Mouse (Mus musculus) mesoderm, embryonic 11.5 days (tissue): ENCODE measurements at regions not wholly inside any gene's neighbourhood (a gene's known extent, or its start where the extent isn't known, plus 50 kb on each side); places are given as distances from the start of the nearest gene placed in this dataset.

Experiments
- DNase-seq: peaks from one replicate; pipeline ENCODE4 v3.0.0-alpha.2; 2012; ENCODE audit warnings: low read depth, low spot score

DNA sequence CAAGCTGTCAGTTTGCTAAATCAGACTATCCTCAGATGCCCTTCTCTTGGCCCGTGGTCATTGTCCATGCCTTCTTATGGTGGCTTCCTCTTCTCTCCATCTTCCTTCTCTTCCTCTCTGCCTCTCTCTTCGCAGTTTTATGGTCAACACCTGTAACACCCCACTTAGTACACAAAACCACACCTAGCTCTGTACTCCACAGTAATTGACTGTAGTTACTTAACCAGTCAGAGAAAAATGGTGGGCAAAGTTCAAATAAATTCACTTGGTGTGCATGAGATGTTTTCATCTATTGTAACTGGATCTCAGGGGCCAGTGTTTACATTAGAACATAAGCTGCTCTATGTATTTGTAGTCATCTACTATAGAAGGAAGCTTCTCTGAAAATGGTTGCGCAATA is 807.8 kb upstream of the Cadm2 start:
- DNase-seq, result no peak

DNA sequence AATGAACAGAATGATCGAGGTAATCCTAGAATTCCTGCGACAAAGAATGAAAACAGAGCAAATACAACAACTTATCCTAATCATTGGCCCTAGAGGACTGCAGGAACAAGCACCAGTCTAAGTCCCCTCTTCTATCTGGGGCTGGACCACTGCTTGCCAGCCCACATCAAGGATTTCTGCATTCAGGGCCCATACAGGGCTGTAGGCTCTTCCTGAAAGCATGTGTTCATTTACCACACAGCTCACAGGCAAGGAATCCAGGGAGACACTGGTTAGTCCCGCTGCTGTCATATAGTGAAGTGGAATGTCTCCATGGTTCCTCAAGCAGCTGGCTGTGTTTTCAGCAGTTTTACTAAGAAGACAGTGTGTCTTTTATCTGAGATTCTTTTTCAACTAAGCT is 806.8 kb upstream of the Cadm2 start:
- DNase-seq, result no peak

DNA sequence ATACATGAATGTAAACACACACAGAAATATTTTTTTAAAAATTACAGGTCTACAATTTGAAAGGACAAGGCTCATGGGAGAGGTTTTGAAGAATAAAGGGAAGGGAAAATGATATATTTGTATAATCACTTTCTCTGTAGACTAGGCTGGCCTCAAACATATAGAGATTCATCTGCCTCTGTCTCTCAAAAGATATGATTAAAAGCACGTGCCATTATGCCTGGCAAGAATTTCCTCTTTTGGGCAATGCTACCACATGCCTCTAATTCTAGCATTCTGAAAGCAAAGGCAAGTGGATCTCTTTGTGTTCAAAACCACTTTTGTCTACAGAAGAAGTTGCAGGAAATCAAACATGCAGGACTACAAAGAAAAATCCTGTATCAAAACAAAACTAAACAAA is 804.6 kb upstream of the Cadm2 start:
- DNase-seq, result no peak

DNA sequence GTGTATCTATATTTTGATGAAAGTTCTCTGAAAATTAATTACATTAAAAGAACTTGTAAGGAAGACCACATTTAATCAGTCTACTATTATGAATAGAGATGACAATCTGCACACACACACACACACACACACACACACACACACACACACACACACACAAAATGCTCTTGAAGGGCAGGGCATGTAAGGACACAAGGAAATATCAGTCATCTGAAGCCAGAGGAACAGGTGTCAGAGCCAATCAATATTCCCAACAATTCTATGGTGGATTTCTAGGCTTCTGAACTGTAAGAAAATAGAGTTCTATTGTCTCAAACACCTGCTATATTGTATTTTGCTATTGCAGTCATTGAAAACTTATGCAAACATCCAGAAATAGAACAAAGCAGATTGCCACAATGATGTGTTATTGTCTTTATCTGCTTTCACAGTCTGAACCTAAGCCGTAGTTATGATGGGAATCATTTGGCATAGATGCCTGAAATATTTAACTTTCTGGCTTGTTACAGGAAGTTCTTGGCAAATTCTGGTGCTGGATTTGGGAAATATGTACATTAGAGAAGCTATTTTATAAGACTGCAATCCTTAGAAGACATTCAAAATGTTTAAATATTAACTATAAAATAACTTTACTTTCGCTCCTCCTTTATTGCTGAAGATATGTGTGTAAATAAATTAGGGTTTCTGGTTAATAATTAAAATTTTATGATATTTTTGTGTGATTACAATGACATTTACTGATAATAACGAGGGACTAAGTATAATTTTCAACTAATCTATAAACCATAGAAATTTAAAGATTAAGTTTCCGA is 781.4 kb upstream of the Cadm2 start:
- no peak for DNase-seq

DNA sequence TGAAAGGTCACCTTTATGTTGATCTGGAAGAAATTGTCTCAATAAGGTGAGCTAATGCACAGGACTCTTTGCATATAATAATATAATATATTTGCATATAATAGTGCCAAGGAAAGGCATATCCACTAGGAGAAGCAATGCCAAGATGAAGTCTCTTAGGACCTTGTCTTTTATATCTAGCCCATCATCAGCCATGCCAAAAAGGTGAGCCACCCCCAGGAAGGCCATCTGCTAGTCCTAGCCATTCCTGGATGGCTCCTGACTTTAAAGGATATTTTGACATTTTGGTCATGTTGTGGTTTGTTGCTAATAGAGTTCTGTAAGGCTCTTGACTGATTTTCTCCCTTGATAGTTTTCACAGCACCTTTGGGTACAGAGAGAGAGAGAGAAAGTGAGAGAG is 779.9 kb upstream of the Cadm2 start:
- no peak for DNase-seq

DNA sequence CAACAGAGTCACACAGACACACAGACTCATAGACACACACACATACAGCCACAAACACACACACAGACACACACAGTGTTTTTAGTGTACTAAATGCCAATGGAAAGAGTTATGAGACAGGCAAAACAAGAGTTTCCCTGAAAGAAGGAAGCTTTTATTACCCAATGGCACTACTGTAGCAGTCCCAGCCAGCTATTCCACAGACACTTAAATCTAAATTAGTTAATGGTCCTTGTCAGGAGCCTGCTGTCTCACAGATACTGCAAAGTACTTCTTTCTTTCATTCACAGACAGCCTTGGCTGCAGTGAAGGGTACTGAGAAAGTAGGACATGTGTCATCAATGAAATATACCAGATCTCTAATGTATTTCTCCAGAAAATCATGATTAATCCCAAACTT is 730.4 kb upstream of the Cadm2 start:
- DNase-seq, result peak; percentile 26

DNA sequence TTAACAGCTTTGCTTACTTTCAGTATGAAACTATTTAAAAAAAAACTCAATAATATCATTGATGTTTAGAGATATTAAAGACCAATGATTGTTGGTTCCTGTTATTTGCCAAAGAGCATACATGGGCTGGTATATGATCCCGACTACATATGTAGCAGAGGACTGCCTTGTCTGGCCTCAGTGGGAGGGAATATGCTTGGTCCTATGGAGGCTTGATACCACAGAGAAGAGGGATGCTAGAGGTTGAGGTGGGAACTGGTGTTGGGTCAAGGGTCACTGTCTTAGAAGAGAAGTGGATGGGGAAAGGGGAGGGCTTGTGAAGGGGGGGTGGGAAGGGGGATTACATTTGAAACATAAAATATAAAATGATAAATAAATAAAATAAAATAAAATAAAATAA is 718.3 kb upstream of the Cadm2 start:
- DNase-seq, result no peak
